9 mouse cellular contexts compared by ENCODE assay signal in the genomic region with DNA sequence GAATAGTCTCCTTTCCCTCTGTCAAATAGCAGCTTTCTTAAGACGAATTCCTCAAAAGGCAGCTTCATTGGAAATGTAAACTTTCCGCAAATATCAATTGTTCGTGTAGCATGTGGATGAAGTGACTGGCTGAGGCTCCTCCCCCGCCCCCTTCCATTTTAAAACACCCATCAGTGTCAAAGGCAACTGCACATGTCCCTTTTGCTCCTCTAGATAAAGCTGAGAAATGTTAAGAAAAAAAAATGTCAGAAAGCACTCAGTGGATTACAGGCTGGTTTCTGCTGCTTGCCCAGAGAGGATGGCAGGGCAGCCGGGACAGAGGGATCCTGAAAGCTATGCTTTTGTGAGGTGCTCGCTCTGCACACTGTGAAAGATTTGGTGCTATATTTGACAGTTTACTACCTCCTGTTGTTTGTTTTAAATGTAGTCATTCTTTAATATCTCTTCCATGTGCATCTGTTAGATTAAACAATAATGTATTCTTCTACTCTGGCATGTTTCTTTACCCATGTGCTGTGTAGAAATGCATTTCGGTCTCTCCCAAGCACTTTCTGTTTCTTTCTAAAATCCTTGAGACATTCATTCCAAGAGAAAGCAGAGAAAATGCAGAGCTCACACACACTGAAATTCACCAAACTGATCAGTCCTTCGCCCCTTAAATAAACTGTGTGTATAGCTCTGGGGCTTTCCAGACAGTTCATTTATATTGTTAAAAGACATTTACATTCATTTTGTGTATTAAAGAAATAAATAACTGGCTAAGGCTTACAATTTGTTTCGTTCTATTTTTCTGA.
A peak's percentile ranks its signal among the peaks of the same experiment; 100 is the strongest.
DNase-seq lines count a peak whose midpoint lies in the region; ATAC-seq and TF ChIP-seq lines count a peak whose summit lies in the region.
"Had no signal": no experiment of that assay in that cellular context is flagged by ENCODE, and none has a peak within 500 bp of the region (broad histone marks: within the 10 kb centered on the region; RNA-seq: fewer than 3 reads in every experiment).

No protein-coding gene starts in this region.

- 0 out of 2 replicates have a peak overlapping the region, but pooled peaks have one; percentile 17 for H3K4me2 ChIP-seq in hindbrain, embryonic 11.5 days (replicated peaks; ENCODE audit: low read depth, low read length)
- peak overlapping the region; percentile 44 for H3K4me2 ChIP-seq in hindbrain, embryonic 13.5 days
- H3K4me2 ChIP-seq: embryonic facial prominence, embryonic 15.5 days had no signal

- DNase-seq in hindbrain, embryonic 11.5 days (ENCODE audit: low spot score): no peak
- DNase-seq in hindbrain, embryonic 10.5 days (ENCODE audit: low spot score): no peak
- DNase-seq in cerebellum, postnatal 14 days: peak; percentile 63 to 74
- DNase-seq in neural tube, embryonic 10.5 days (ENCODE audit: extremely low spot score, low spot score): peak; percentile 29
- DNase-seq in layer of hippocampus, postnatal 25 days (ENCODE audit: extremely low spot score in 1 of 2, low spot score in 1 of 2): no peak
- no peak for DNase-seq in left cerebral cortex, adult 2 months (ENCODE audit: extremely low spot score in 1 of 2, low spot score in 2 of 2)

- no peak for TF ChIP-seq CTCF in left cerebral cortex, adult 2 months (IDR thresholded peaks at IDR 0.05)

- intact Hi-C loops in left cerebral cortex, adult 2 months (cut with DNase I): no loop called here

- no peaks in the 10 kb centered on the region for H3K9me3 ChIP-seq in hindbrain, embryonic 11.5 days (ENCODE audit: control insufficient read depth, low read length)
- H3K9me3 ChIP-seq in hindbrain, embryonic 10.5 days: no peaks in the 10 kb centered on the region
- no peaks in the 10 kb centered on the region for H3K9me3 ChIP-seq in hindbrain, embryonic 13.5 days
- H3K9me3 ChIP-seq: embryonic facial prominence, embryonic 15.5 days had no signal

- WGBS in hindbrain, embryonic 11.5 days: 43% methylated on average over 9 of the region's 9 CpGs
- 50% methylated on average over 9 of the region's 9 CpGs for WGBS in hindbrain, embryonic 10.5 days
- 30% methylated on average over 9 of the region's 9 CpGs for WGBS in hindbrain, embryonic 13.5 days

- no peak overlapping the region for H3K9ac ChIP-seq in hindbrain, embryonic 11.5 days (ENCODE audit: low read depth, low read length)
- H3K9ac ChIP-seq in hindbrain, embryonic 13.5 days: peak overlapping the region; percentile 53
- H3K9ac ChIP-seq: embryonic facial prominence, embryonic 15.5 days had no signal

- no peak overlapping the region for H3K4me3 ChIP-seq in hindbrain, embryonic 11.5 days (ENCODE audit: low read depth, low read length)
- no peak overlapping the region for H3K4me3 ChIP-seq in hindbrain, embryonic 10.5 days
- no peak overlapping the region for H3K4me3 ChIP-seq in hindbrain, embryonic 13.5 days
- no peak overlapping the region for H3K4me3 ChIP-seq in left cerebral cortex, adult 2 months
- H3K4me3 ChIP-seq: embryonic facial prominence, embryonic 15.5 days had no signal

- ATAC-seq in hindbrain, embryonic 11.5 days (ENCODE audit: low FRiP score): peak; percentile 23; the same call in 1 of the 2 replicates
- ATAC-seq in hindbrain, embryonic 13.5 days (ENCODE audit: low FRiP score): no peak

- no peak overlapping the region for H3K27ac ChIP-seq in hindbrain, embryonic 11.5 days (ENCODE audit: low read depth, low read length)
- no peak overlapping the region for H3K27ac ChIP-seq in hindbrain, embryonic 10.5 days
- peak overlapping the region; percentile 85 for H3K27ac ChIP-seq in hindbrain, embryonic 13.5 days
- H3K27ac ChIP-seq in left cerebral cortex, adult 2 months: no peak overlapping the region
- H3K27ac ChIP-seq: embryonic facial prominence, embryonic 15.5 days; macrophage had no signal

- peaks cover 4% of the 10 kb centered on the region for H3K4me1 ChIP-seq in hindbrain, embryonic 11.5 days (replicated peaks; ENCODE audit: control insufficient read depth, insufficient read depth, low read length)
- peaks cover 57% of the 10 kb centered on the region for H3K4me1 ChIP-seq in hindbrain, embryonic 10.5 days (replicated peaks)
- peaks cover 45% of the 10 kb centered on the region for H3K4me1 ChIP-seq in hindbrain, embryonic 13.5 days (replicated peaks)
- H3K4me1 ChIP-seq: embryonic facial prominence, embryonic 15.5 days had no signal

- H3K27me3 ChIP-seq in hindbrain, embryonic 11.5 days (ENCODE audit: control insufficient read depth, insufficient read depth, low read length): no peaks in the 10 kb centered on the region
- H3K27me3 ChIP-seq in hindbrain, embryonic 10.5 days (ENCODE audit: insufficient read depth, poor library complexity, severe bottlenecking): peaks cover 3% of the 10 kb centered on the region; the same call in 1 of the 2 replicates
- H3K27me3 ChIP-seq in hindbrain, embryonic 13.5 days: no peaks in the 10 kb centered on the region

- H3K36me3 ChIP-seq in hindbrain, embryonic 11.5 days (ENCODE audit: control insufficient read depth, insufficient read depth, low read length): no peaks in the 10 kb centered on the region
- no peaks in the 10 kb centered on the region for H3K36me3 ChIP-seq in hindbrain, embryonic 10.5 days
- H3K36me3 ChIP-seq in hindbrain, embryonic 13.5 days: no peaks in the 10 kb centered on the region
- H3K36me3 ChIP-seq: embryonic facial prominence, embryonic 15.5 days had no signal

Comparison
In these comparisons a context has a peak if more than half of its experiments do, and no peak if none do; other contexts are left out.
1. DNase-seq: peak in cerebellum, postnatal 14 days (2 of 2) and neural tube, embryonic 10.5 days (single experiment); none in hindbrain, embryonic 11.5 days (single experiment), hindbrain, embryonic 10.5 days (single experiment), layer of hippocampus, postnatal 25 days (0 of 2) and left cerebral cortex, adult 2 months (0 of 2).